Mouse (Mus musculus) lung, postnatal 0 days (tissue): ENCODE measurements at regions not wholly inside any gene's neighbourhood (a gene's known extent, or its start where the extent isn't known, plus 50 kb on each side); places are given as distances from the start of the nearest gene placed in this dataset.

Experiments used
- ATAC-seq: fragments of 200-750 bp; cut with Nextera tagmentation; 2 replicates; pipeline ENCODE4 v1.8.0; 2017; ENCODE audit warnings: moderate library complexity
- DNase-seq: peaks from one replicate; pipeline ENCODE4 v3.0.0-alpha.2; 2016; ENCODE audit warnings: low spot score
- H3K27ac ChIP-seq: fragments of 300-500 bp; sonication (generic); 2 replicates; pipeline ENCODE4 v1.5.1; 2014; ENCODE audit warnings: antibody characterized with exemption, mild to moderate bottlenecking, low read length, mixed read lengths
- H3K27me3 ChIP-seq: fragments of 300-500 bp; sonication (generic); replicated peaks from 2 replicates; pipeline ENCODE4 v1.6.1; 2014; ENCODE audit warnings: low read length, mixed read lengths; ENCODE audit not compliant: insufficient read depth
- H3K36me3 ChIP-seq: fragments of 300-500 bp; sonication (generic); 2 replicates; pipeline ENCODE4 v1.6.1; 2014; ENCODE audit warnings: low read length, mixed read lengths; ENCODE audit not compliant: insufficient read depth
- H3K4me1 ChIP-seq: fragments of 300-500 bp; sonication (generic); 2 replicates; pipeline ENCODE4 v1.6.1; 2014; ENCODE audit warnings: antibody characterized with exemption, low read depth, low read length, mixed read lengths; ENCODE audit not compliant: insufficient read depth
- H3K4me2 ChIP-seq: fragments of 300-500 bp; sonication (generic); replicated peaks from 2 replicates; pipeline ENCODE4 v1.6.1; 2014; ENCODE audit warnings: low read depth, mild to moderate bottlenecking, low read length, moderate library complexity, mixed read lengths
- H3K4me3 ChIP-seq: fragments of 300-500 bp; sonication (generic); 2 replicates; pipeline ENCODE4 v1.5.1; 2014; ENCODE audit warnings: low read depth, low read length
- H3K9ac ChIP-seq: fragments of 300-500 bp; sonication (generic); replicated peaks from 2 replicates; pipeline ENCODE4 v1.6.1; 2014; ENCODE audit warnings: low read depth, mild to moderate bottlenecking
- H3K9me3 ChIP-seq: fragments of 300-500 bp; sonication (generic); 2 replicates; pipeline ENCODE4 v1.6.1; 2016; ENCODE audit warnings: low read length, mixed read lengths
- CTCF ChIP-seq: IDR thresholded peaks from 2 replicates; pipeline ENCODE4 v1.5.1; 2016; ENCODE audit warnings: antibody characterized with exemption, mild to moderate bottlenecking
- EP300 ChIP-seq: IDR thresholded peaks from 2 replicates; pipeline ENCODE4 v1.6.1; 2016; ENCODE audit warnings: antibody characterized with exemption, mild to moderate bottlenecking, control low read depth
- WGBS: fragments of 180-500 bp; shearing (Covaris S2); extraction: QIAGEN DNeasy Blood & Tissue Kit; methylation state at CpG from one replicate; pipeline ENCODE4 v1.1.7; 2014; 5-methylcytosine and 5-hydroxymethylcytosine counted together

DNA sequence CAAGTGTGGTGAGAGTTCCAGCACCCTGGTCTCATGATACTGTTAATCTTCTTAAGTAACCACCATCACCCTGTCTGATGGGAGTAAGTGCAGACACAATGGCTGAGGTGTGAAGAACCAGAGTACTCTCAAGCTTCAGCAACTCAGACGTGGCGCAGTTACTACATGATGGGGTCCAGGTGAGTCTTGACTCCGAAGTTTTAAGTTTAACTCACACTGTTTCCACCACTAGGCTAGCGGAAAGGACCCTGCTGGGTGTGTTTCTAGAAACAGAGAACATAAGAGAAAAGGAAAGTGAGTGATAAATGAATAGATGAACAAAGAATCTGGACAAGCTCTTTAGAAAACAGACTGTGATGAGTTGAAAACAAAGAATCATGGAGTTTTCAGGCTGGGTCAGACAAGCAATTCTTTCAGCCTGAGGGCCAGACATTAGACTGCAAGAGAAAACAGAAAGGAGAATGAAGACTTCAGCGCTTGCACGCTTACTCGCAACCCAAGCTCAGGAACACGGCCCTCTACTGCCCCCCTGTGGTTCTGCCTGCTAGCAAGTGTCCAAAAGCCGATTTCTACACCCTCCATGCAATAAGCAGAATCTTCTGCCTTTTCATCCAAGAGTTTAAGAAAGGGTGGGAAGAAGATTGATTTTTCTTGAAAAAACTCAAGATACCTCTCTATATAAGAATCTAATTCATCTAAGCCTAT, 2593.6 kb upstream of the Gm6569 start:
- H3K4me2 ChIP-seq, result no peak overlapping the region
- H3K4me1 ChIP-seq, result no peaks in the 10 kb centered on the region
- 43% methylated on average over 9 of the region's 9 CpGs for WGBS
- no peak overlapping the region for H3K9ac ChIP-seq
- H3K9me3 ChIP-seq, result no peaks in the 10 kb centered on the region
- H3K27me3 ChIP-seq, result no peaks in the 10 kb centered on the region
- TF ChIP-seq CTCF, result peak; percentile 60
- TF ChIP-seq EP300, result no peak
- no peaks in the 10 kb centered on the region for H3K36me3 ChIP-seq
- no peak overlapping the region for H3K4me3 ChIP-seq
- ATAC-seq (no peak), DNase-seq (peak; percentile 18)
- no peak overlapping the region for H3K27ac ChIP-seq

DNA sequence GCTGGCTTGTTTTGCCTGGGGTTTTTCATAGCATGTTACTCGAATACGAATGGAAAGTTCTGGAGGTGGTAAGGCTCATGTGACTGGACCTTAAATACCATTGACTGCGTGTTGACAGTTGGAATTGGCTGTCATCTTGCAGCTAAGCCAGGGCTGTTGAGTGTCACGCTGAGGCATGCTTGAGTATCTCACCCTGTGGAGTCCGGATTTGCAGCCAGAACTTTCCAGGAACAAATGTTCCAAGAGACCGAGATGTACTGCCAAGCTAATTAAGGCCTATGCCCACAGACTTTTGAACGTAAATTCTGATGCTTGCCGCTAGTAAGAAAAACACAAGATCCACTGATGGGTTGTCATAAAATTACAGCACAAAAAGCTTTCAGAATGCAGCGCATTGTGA, 2590.8 kb upstream of the Gm6569 start:
- Histone ChIP-seq H3K4me1 (no peaks in the 10 kb centered on the region), H3K9me3 (no peaks in the 10 kb centered on the region), H3K4me2 (no peak overlapping the region), H3K27ac (no peak overlapping the region), H3K9ac (no peak overlapping the region), H3K4me3 (no peak overlapping the region), H3K36me3 (no peaks in the 10 kb centered on the region), H3K27me3 (no peaks in the 10 kb centered on the region)
- ATAC-seq (no peak), DNase-seq (no peak)
- no peak for TF ChIP-seq CTCF
- no peak for TF ChIP-seq EP300
- 64% methylated on average over 9 of the region's 9 CpGs for WGBS

DNA sequence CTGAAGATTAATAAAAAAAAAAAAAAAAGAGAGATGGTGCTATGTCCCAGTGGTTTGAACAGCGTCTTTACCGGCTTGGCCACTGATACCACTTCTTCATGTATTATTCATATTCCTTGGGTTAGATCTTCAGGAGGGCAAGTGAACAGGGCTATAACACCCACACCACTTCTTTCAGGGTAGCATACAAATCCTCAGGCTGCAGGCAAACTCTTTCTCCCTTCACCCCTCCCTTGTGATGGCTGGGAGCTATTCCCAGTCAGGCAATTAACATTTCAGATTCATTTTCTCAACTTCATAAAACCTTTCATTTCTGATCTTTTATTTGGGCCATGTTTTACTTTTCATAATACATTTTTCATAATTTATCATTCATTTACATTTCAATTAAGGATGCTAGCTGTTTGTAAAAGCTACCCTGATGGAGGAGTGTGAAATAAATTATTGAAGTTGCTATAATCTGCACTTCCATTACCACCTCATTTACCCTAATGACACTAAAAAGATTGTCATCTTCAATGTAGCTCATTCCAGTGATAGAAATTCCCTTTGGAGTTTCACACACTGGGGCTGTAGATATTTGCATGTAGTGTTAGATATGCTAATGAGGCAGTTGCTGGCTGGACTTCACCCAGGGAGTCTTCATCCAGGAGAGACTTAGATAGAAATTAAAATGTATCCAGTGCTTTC, 2558.3 kb upstream of the Gm6569 start:
- Histone ChIP-seq H3K9ac (no peak overlapping the region), H3K27me3 (no peaks in the 10 kb centered on the region), H3K4me2 (no peak overlapping the region), H3K4me1 (no peaks in the 10 kb centered on the region), H3K4me3 (no peak overlapping the region), H3K36me3 (no peaks in the 10 kb centered on the region), H3K27ac (no peak overlapping the region), H3K9me3 (no peaks in the 10 kb centered on the region)
- TF ChIP-seq CTCF, result no peak
- no peak for TF ChIP-seq EP300
- DNase-seq (no peak), ATAC-seq (no peak)
- WGBS, result 91% methylated on average over 2 of the region's 2 CpGs

DNA sequence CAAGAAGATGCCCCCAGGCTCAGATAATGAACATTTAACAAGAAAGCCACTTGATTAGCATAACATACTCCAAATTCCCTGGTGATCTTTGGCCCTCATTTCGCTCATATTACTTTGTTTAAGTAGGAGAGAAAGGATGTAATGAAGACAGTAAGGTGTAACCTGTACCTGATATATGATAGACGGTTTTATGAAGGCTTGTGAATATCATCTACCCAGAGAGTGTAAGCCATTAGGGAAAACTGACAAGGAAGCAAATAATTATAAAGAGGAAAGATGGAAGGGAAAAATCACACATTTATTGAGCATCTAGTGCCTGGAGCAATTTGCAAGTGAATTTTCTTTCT, 2557.8 kb upstream of the Gm6569 start:
- H3K27ac ChIP-seq, result no peak overlapping the region
- no peaks in the 10 kb centered on the region for H3K27me3 ChIP-seq
- H3K9me3 ChIP-seq, result no peaks in the 10 kb centered on the region
- DNase-seq (no peak), ATAC-seq (no peak)
- no peaks in the 10 kb centered on the region for H3K36me3 ChIP-seq
- no peak overlapping the region for H3K4me2 ChIP-seq
- no peak overlapping the region for H3K9ac ChIP-seq
- no peak overlapping the region for H3K4me3 ChIP-seq
- TF ChIP-seq CTCF (no peak), EP300 (no peak)
- H3K4me1 ChIP-seq, result no peaks in the 10 kb centered on the region
- 52% methylated on average over 2 of the region's 2 CpGs for WGBS

DNA sequence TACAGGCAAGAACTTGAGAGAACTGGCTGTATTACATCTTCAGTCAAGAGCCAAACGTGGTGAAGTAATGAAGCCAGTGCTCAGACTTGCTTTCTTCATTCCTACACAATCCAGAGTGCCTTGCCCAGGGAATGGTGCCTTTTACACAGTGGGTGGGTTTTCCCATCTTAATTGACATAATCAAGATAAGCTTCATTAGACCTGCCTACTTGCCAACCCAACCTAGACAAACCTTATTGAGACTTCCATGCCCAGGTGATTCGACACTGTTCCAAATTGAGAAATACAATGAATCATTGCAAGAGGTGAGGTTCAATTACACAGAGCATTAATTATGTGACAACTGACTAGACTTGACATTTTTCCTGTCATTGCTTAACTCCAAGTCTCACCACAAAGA, 2557.0 kb upstream of the Gm6569 start:
- no peak for ATAC-seq
- no peak for DNase-seq
- H3K36me3 ChIP-seq, result no peaks in the 10 kb centered on the region
- no peaks in the 10 kb centered on the region for H3K4me1 ChIP-seq
- WGBS, result 72% methylated on average over 2 of the region's 2 CpGs
- H3K27me3 ChIP-seq, result no peaks in the 10 kb centered on the region
- H3K27ac ChIP-seq, result no peak overlapping the region
- no peak overlapping the region for H3K4me2 ChIP-seq
- H3K9ac ChIP-seq, result no peak overlapping the region
- no peak overlapping the region for H3K4me3 ChIP-seq
- TF ChIP-seq CTCF (no peak), EP300 (no peak)
- no peaks in the 10 kb centered on the region for H3K9me3 ChIP-seq

DNA sequence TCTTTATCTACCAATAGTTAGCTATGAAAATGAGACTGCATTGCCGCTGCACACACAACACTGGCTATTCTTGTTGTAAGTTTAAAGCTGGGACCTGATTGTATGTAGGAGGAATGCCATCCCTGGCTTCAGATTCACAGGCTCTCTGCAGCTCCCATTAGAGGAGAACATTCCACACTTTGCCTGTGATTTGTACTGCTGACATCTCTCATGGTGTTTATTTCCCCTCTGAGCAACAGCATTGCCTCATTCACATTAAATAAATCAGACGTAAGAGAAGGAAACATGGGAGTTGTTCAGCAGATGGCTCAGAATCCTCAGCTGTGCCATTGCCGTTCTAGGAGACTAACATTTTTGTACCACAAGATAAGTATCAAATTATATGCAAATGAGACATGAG, 2550.6 kb upstream of the Gm6569 start:
- H3K4me3 ChIP-seq, result no peak overlapping the region
- 66% methylated on average over 3 of the region's 3 CpGs for WGBS
- no peaks in the 10 kb centered on the region for H3K9me3 ChIP-seq
- no peak overlapping the region for H3K27ac ChIP-seq
- H3K36me3 ChIP-seq, result no peaks in the 10 kb centered on the region
- H3K9ac ChIP-seq, result no peak overlapping the region
- no peaks in the 10 kb centered on the region for H3K4me1 ChIP-seq
- ATAC-seq (no peak), DNase-seq (no peak)
- H3K4me2 ChIP-seq, result no peak overlapping the region
- TF ChIP-seq EP300 (no peak), CTCF (no peak)
- no peaks in the 10 kb centered on the region for H3K27me3 ChIP-seq
